Mouse (Mus musculus) MEL (cell line): ENCODE data around the gene Nav1.

Experiments used
- CTCF ChIP-seq, 3 experiments: IDR thresholded peaks in 2 of 3; conservative IDR thresholded peaks in 1 of 3; 2 replicates each; pipeline ENCODE4 v1.5.1; 2011 to 2012; ENCODE audit warnings: low read length in 3 of 3, low read depth in 2 of 3, mild to moderate bottlenecking in 2 of 3, improper control_type of control experiment in 1 of 3, inconsistent platforms in 1 of 3, mixed read lengths in 1 of 3, moderate library complexity in 1 of 3; ENCODE audit not compliant: control insufficient read depth in 1 of 3, insufficient read depth in 1 of 3, poor library complexity in 1 of 3, severe bottlenecking in 1 of 3
- E2F4 ChIP-seq: IDR thresholded peaks from 2 replicates; pipeline ENCODE4 v1.6.1; 2011; ENCODE audit warnings: low read depth, low read length, improper control_type of control experiment, borderline replicate concordance
- EP300 ChIP-seq, 2 experiments: IDR thresholded peaks; 2 replicates each; pipeline ENCODE4 v1.6.1; 2011; ENCODE audit warnings: improper control_type of control experiment in 2 of 2, low read length in 2 of 2, low read depth in 1 of 2, mild to moderate bottlenecking in 1 of 2
- GABPA ChIP-seq: IDR thresholded peaks from 2 replicates; pipeline ENCODE4 v1.6.1; 2012; ENCODE audit warnings: low read depth, mild to moderate bottlenecking, inconsistent platforms, low read length, improper control_type of control experiment, moderate library complexity
- HCFC1 ChIP-seq: IDR thresholded peaks from 2 replicates; pipeline ENCODE4 v1.6.1; 2012; ENCODE audit warnings: low read depth, mild to moderate bottlenecking, inconsistent platforms, low read length, improper control_type of control experiment, moderate library complexity
- MEF2A ChIP-seq: IDR thresholded peaks from 2 replicates; pipeline ENCODE4 v1.6.1; 2014; ENCODE audit warnings: low read depth, mild to moderate bottlenecking, inconsistent platforms, low read length, improper control_type of control experiment; ENCODE audit not compliant: poor library complexity, insufficient replicate concordance, severe bottlenecking; ENCODE audit errors: extremely low read depth
- MXI1 ChIP-seq: IDR thresholded peaks from 2 replicates; pipeline ENCODE4 v1.6.1; 2011; ENCODE audit warnings: mild to moderate bottlenecking, low read depth, low read length, improper control_type of control experiment
- POLR2A ChIP-seq, 2 experiments: IDR thresholded peaks; 2 replicates each; pipeline ENCODE4 v1.6.1; 2011 to 2012; ENCODE audit warnings: low read length in 2 of 2, mild to moderate bottlenecking in 2 of 2, control low read depth in 1 of 2, improper control_type of control experiment in 1 of 2, low read depth in 1 of 2, moderate library complexity in 1 of 2; ENCODE audit not compliant: control insufficient read depth in 1 of 2, insufficient read depth in 1 of 2, poor library complexity in 1 of 2
- RCOR1 ChIP-seq: IDR thresholded peaks from 2 replicates; pipeline ENCODE4 v1.6.1; 2012; ENCODE audit warnings: low read depth, mild to moderate bottlenecking, inconsistent platforms, low read length, improper control_type of control experiment
- TAL1 ChIP-seq: IDR thresholded peaks from 2 replicates; pipeline ENCODE4 v1.6.1; 2012; ENCODE audit warnings: mild to moderate bottlenecking, inconsistent platforms, low read length, moderate library complexity, mixed read lengths
- USF1 ChIP-seq: IDR thresholded peaks from 2 replicates; pipeline ENCODE4 v1.6.1; 2014; ENCODE audit warnings: low read depth, mild to moderate bottlenecking, inconsistent platforms, low read length, improper control_type of control experiment, moderate library complexity
- ZNF384 ChIP-seq: IDR thresholded peaks from 2 replicates; pipeline ENCODE4 v1.6.1; 2012; ENCODE audit warnings: low read depth, mild to moderate bottlenecking, inconsistent platforms, low read length, improper control_type of control experiment

GRCm38 (mm10) chr1:135401452-135402110 is 205.5 kb downstream of the Nav1 start:
- TF ChIP-seq CTCF (IDR thresholded peaks at IDR 0.05 in 2 of 3, conservative IDR thresholded peaks at IDR 0.05 in 1 of 3; ENCODE audit: control insufficient read depth in 1 of 3, insufficient read depth in 1 of 3, low read depth in 2 of 3, low read length in 3 of 3, poor library complexity in 1 of 3, severe bottlenecking in 1 of 3) (peak in 1 of 3 experiments; percentile 26; a peak in 2 of 6 replicates), USF1 (no peak), GABPA (no peak), EP300 (IDR thresholded peaks at IDR 0.05; ENCODE audit: low read depth in 1 of 2, low read length in 2 of 2) (no peak), POLR2A (IDR thresholded peaks at IDR 0.05; ENCODE audit: control insufficient read depth in 1 of 2, insufficient read depth in 1 of 2, low read depth in 1 of 2, low read length in 2 of 2, poor library complexity in 1 of 2) (no peak), RCOR1 (no peak), HCFC1 (no peak), MEF2A (no peak), TAL1 (no peak), MXI1 (no peak), ZNF384 (no peak), E2F4 (no peak)
